Mouse (Mus musculus): ENCODE measurements around the gene Fuca1.

The Fuca1 gene

DNA sequence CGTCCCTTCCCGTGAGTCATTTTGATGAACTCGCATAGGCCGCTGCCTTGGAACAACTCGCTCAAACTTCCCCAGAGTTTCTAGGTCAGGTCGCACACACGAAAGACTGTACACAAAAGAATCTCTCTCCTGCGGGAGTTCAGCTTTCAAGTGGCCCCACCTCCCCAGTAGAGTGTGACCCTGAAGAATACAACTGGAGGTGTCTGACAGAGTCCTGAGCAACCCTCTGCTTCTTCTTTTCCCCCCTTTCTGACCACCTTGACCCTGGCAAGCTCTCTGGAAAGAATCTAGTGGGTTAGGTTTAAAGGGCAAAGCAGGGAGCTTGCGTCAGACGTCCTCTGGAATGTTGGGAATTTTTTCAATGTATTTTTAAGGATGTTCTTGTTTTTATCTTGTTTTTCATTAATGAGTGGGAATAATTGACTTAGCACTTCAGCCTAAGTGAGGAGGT, 37.1 kb upstream of the Fuca1 start:
- H3K36me3 ChIP-seq (ENCODE audit: control insufficient read depth, insufficient read depth, low read length, poor library complexity, severe bottlenecking) = no peaks in the 10 kb centered on the region
- DNase-seq (ENCODE audit: low read depth, low spot score) = no peak
- no peaks in the 10 kb centered on the region for H3K27me3 ChIP-seq (ENCODE audit: control insufficient read depth, insufficient read depth, low read length, poor library complexity, severe bottlenecking)

DNA sequence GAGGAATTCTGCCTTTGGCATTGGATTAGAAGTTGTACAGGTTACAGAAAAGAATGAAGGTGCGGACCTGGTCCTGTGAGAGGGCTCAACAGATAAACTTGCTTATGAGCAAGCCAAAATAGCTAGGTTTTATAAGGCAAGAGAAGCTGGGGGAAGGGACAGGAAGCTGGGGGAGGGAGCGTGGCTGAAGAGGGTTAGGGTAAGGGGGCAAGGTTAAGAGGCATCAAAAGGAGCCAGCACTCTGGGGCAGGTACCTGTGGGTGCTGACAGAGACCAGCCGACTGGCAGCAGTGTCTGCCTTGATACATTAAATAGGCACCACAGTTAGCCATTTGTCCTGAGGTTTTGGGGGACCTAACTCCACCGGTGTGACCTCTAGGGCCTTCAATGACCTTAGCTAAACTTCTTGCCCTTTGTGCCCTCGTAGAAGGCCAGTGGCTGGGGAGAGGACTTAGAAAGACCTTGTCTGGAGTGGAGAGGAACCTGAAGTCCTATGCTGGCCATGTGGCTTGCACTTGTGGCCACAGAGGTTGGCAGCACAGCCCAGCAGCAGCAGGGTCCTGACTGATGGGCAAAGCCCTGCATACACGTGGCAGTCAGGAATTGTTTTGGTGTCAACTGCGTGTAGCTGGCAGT, 36.5 kb upstream of the Fuca1 start:
- Histone ChIP-seq H3K36me3 (ENCODE audit: control insufficient read depth, insufficient read depth, low read length, poor library complexity, severe bottlenecking) (no peaks in the 10 kb centered on the region), H3K27me3 (ENCODE audit: control insufficient read depth, insufficient read depth, low read length, poor library complexity, severe bottlenecking) (no peaks in the 10 kb centered on the region)
- DNase-seq (ENCODE audit: low read depth, low spot score) = no peak

DNA sequence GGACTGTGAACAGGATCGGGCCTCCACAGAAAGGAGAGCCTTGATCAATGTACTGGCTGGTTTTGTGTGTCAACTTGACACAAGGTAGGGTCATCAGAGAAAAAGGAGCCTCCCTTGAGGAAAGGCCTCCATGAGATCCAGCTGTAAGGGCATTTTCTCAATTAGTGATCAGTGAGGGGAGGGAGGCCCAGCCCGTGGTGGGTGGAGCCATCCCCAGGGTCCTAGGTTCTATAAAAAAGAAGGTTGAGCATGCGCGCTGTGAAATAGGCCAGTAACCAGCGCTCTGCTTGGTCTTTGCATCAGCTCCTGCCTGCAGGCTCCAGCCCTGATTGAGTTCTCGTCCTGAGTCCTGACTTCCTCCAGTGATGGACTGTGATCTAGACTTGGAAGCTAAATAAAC, 36.0 kb upstream of the Fuca1 start:
- no peaks in the 10 kb centered on the region for H3K36me3 ChIP-seq (ENCODE audit: control insufficient read depth, insufficient read depth, low read length, poor library complexity, severe bottlenecking)
- no peaks in the 10 kb centered on the region for H3K27me3 ChIP-seq (ENCODE audit: control insufficient read depth, insufficient read depth, low read length, poor library complexity, severe bottlenecking)
- DNase-seq (ENCODE audit: low read depth, low spot score) = no peak

DNA sequence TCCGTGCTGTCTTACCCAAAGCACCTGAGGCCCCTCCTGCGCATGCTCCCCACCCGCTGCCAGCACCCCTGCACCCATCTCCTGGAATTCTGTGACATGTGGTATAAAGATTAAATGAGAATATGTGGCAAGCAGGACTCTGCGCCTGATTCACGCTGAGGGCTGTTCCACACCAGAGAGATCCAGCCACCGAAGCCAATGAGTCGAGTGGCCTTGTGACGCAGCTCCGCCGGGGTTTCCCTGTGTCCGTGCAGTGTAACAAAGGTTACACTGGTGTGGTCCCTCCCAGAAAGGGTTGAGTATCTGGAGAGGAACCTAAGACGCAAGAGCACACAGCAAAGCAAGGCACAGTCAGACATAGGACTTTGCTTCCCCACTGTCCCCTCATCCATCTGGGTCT, 34.9 kb upstream of the Fuca1 start:
- DNase-seq (ENCODE audit: low read depth, low spot score) = peak; percentile 57
- no peaks in the 10 kb centered on the region for H3K36me3 ChIP-seq (ENCODE audit: control insufficient read depth, insufficient read depth, low read length, poor library complexity, severe bottlenecking)

GRCm38 (mm10) chr4:135886184-135886583, 34.4 kb upstream of the Fuca1 start:
- H3K36me3 ChIP-seq (ENCODE audit: control insufficient read depth, insufficient read depth, low read length, poor library complexity, severe bottlenecking) = no peaks in the 10 kb centered on the region
- H3K27me3 ChIP-seq (ENCODE audit: control insufficient read depth, insufficient read depth, low read length, poor library complexity, severe bottlenecking) = no peaks in the 10 kb centered on the region
- DNase-seq (ENCODE audit: low read depth, low spot score) = no peak

More for the DNA sequence above, 34.9 kb upstream of the Fuca1 start:
- H3K27me3 ChIP-seq (ENCODE audit: control insufficient read depth, insufficient read depth, low read length, poor library complexity, severe bottlenecking) = no peaks in the 10 kb centered on the region

DNA sequence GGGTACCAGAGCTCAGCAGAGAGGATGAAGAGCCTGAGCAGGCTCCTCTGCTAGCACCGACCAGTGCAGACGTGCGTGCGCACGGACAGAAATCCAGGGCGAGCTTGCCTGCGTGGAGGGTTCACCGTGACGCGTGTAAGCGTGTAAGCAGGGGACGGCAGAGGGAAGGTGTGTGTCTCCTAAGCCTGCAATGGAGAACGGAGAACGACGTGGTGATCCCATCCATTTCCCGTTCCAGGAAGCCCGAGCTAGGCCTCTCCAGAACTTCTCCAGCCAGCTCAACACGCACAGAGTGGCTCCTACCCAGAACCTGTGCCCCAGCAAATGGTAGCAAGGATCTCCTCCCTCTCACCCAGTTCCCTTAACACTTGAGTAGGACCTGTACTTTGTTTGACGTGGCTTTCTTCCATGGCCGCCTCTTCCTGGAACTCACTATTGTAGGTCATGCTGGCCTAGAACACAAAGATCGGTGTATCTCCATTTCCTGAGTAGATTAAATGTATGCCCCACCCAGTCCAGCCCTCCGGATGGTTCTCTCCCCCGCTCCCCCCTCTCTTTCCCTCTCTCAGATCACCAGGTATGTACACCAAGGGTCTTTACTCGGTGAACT, 32.0 kb upstream of the Fuca1 start:
- Histone ChIP-seq H3K36me3 (ENCODE audit: control insufficient read depth, insufficient read depth, low read length, poor library complexity, severe bottlenecking) (no peaks in the 10 kb centered on the region), H3K27me3 (ENCODE audit: control insufficient read depth, insufficient read depth, low read length, poor library complexity, severe bottlenecking) (no peaks in the 10 kb centered on the region)
- DNase-seq (ENCODE audit: low read depth, low spot score) = no peak

- H3K36me3 ChIP-seq (ENCODE audit: control insufficient read depth, insufficient read depth, low read length, poor library complexity, severe bottlenecking) = no peaks in the 10 kb centered on the region
- no peaks in the 10 kb centered on the region for H3K27me3 ChIP-seq (ENCODE audit: control insufficient read depth, insufficient read depth, low read length, poor library complexity, severe bottlenecking)
- no peak for DNase-seq (ENCODE audit: low read depth, low spot score)
Observed at GRCm38 (mm10) chr4:135889146-135889883, 31.2 kb upstream of the Fuca1 start.

GRCm38 (mm10) chr4:135889884-135890283, 30.7 kb upstream of the Fuca1 start:
- DNase-seq (ENCODE audit: low read depth, low spot score) = peak; percentile 93
- Histone ChIP-seq H3K27me3 (ENCODE audit: control insufficient read depth, insufficient read depth, low read length, poor library complexity, severe bottlenecking) (no peaks in the 10 kb centered on the region), H3K36me3 (ENCODE audit: control insufficient read depth, insufficient read depth, low read length, poor library complexity, severe bottlenecking) (no peaks in the 10 kb centered on the region)

- DNase-seq (ENCODE audit: low read depth, low spot score) = peak; percentile 50
- H3K27me3 ChIP-seq (ENCODE audit: control insufficient read depth, insufficient read depth, low read length, poor library complexity, severe bottlenecking) = no peaks in the 10 kb centered on the region
- H3K36me3 ChIP-seq (ENCODE audit: control insufficient read depth, insufficient read depth, low read length, poor library complexity, severe bottlenecking) = no peaks in the 10 kb centered on the region; the same call in 1 of the 2 replicates
Observed at GRCm38 (mm10) chr4:135891539-135891938, 29.0 kb upstream of the Fuca1 start.

GRCm38 (mm10) chr4:135892884-135893283, 27.7 kb upstream of the Fuca1 start:
- no peaks in the 10 kb centered on the region; the same call in 1 of the 2 replicates for H3K36me3 ChIP-seq (ENCODE audit: control insufficient read depth, insufficient read depth, low read length, poor library complexity, severe bottlenecking)
- DNase-seq (ENCODE audit: low read depth, low spot score) = peak; percentile 65
- no peaks in the 10 kb centered on the region for H3K27me3 ChIP-seq (ENCODE audit: control insufficient read depth, insufficient read depth, low read length, poor library complexity, severe bottlenecking)

- Histone ChIP-seq H3K27me3 (ENCODE audit: control insufficient read depth, insufficient read depth, low read length, poor library complexity, severe bottlenecking) (no peaks in the 10 kb centered on the region), H3K36me3 (ENCODE audit: control insufficient read depth, insufficient read depth, low read length, poor library complexity, severe bottlenecking) (no peaks in the 10 kb centered on the region; the same call in 1 of the 2 replicates)
- peak; percentile 74 for DNase-seq (ENCODE audit: low read depth, low spot score)
Observed at GRCm38 (mm10) chr4:135895071-135895571, 25.4 kb upstream of the Fuca1 start, which contains the start of gene Cnr2. Gene Cnr2, plus strand, starts transcription at chr4:135895394.

- DNase-seq (ENCODE audit: low read depth, low spot score) = peak; percentile 61
- Histone ChIP-seq H3K27me3 (ENCODE audit: control insufficient read depth, insufficient read depth, low read length, poor library complexity, severe bottlenecking) (no peaks in the 10 kb centered on the region), H3K36me3 (ENCODE audit: control insufficient read depth, insufficient read depth, low read length, poor library complexity, severe bottlenecking) (no peaks in the 10 kb centered on the region; the same call in 1 of the 2 replicates)
Observed at GRCm38 (mm10) chr4:135896157-135896556, 24.4 kb upstream of the Fuca1 start.

GRCm38 (mm10) chr4:135898380-135899049, 22.0 kb upstream of the Fuca1 start:
- Histone ChIP-seq H3K36me3 (ENCODE audit: control insufficient read depth, insufficient read depth, low read length, poor library complexity, severe bottlenecking) (peaks cover 5% of the 10 kb centered on the region), H3K27me3 (ENCODE audit: control insufficient read depth, insufficient read depth, low read length, poor library complexity, severe bottlenecking) (no peaks in the 10 kb centered on the region)
- peak; percentile 95 for DNase-seq (ENCODE audit: low read depth, low spot score)

DNA sequence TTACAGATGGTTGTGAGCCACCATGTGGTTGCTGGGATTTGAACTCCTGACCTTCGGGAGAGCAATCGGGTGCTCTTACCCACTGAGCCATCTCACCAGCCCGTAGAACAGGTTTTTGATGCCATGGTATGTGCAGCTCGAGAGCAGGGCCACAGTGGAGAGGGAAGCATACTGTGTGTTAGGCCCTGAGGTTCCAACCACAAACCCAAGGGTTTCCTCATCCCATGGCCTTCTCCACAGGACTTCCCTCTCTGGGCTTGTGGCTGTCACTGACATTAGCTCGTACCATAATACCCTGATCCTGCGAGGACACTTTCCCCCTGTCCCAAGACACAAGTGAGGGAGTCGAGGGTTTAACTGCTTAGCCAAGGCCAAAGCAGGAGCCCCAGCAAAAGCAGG, 21.5 kb upstream of the Fuca1 start:
- no peaks in the 10 kb centered on the region for H3K27me3 ChIP-seq (ENCODE audit: control insufficient read depth, insufficient read depth, low read length, poor library complexity, severe bottlenecking)
- DNase-seq (ENCODE audit: low read depth, low spot score) = peak; percentile 43
- H3K36me3 ChIP-seq (ENCODE audit: control insufficient read depth, insufficient read depth, low read length, poor library complexity, severe bottlenecking) = peaks cover 8% of the 10 kb centered on the region

Data from splenic B cell, adult 2 months (primary cell).